Mouse (Mus musculus): Measurements from ENCODE around the gene Syt8. TPM values are rescaled to one million over a fixed set of nuclear protein-coding genes. Genes with fewer than 3 reads are reported as not detected.

Gene Syt8
- total RNA-seq, 2 experiments from 2014 or later = not detected

DNA sequence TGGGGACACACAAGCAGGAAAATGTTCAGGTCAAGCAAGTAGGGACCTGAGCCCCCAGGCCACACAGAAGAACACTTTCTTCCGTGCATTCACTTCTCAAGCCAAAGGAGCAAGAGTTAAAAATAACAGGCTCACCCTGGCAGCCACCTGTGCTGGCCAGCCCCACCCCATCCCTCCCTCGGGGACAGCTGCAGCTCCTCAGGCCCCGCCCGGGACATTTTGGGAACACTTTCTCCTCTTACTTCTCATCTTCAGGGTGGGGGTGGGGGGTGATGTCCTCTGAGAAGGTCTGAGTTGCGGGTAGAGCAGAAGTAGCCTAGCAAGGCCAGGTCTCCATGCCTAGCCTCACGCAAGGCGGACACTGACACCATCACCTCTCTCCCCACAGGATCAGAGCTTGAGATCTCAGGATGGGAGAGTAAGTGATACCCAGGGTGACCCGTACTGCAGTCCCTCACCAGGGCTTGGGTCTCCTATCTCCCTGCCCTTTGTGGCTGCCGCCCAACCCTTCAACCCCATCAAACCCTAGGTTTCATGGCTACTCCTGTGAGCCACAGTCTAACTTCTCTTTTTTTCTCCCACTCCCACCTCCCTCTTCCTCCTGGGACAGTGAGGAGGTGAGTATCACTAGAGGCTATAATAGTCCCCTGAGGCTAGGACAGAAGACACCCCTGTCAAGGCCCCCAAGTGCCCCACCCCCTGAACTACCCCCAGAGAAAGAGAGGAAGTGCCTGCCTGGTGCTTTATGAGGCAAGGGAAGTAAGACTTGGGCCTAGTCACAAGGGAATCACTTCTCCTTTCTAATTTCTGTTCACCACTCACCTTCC, 7.6 kb downstream of the Syt8 start:
- DNase-seq (ENCODE audit: low spot score in 2 of 2) = no peak
- H3K27ac ChIP-seq = no peak overlapping the region
- no peak for TF ChIP-seq CTCF (conservative IDR thresholded peaks at IDR 0.05)
- no peak overlapping the region for H3K4me3 ChIP-seq

GRCm38 (mm10) chr7:142442908-142443420, 8.3 kb downstream of the Syt8 start:
- Histone ChIP-seq H3K27ac (peak overlapping the region; percentile 32; the same call in 1 of the 2 replicates), H3K4me3 (no peak overlapping the region)
- no peak for DNase-seq (ENCODE audit: low spot score in 2 of 2)
- no peak for TF ChIP-seq CTCF (conservative IDR thresholded peaks at IDR 0.05)

- no peak for TF ChIP-seq CTCF (conservative IDR thresholded peaks at IDR 0.05)
- Histone ChIP-seq H3K4me3 (no peak overlapping the region), H3K27ac (peak overlapping the region; percentile 32; the same call in 1 of the 2 replicates)
- DNase-seq (ENCODE audit: low spot score in 2 of 2) = no peak
These were observed 8.8 kb downstream of the Syt8 start for GRCm38 (mm10) chr7:142443474-142443873.

DNA sequence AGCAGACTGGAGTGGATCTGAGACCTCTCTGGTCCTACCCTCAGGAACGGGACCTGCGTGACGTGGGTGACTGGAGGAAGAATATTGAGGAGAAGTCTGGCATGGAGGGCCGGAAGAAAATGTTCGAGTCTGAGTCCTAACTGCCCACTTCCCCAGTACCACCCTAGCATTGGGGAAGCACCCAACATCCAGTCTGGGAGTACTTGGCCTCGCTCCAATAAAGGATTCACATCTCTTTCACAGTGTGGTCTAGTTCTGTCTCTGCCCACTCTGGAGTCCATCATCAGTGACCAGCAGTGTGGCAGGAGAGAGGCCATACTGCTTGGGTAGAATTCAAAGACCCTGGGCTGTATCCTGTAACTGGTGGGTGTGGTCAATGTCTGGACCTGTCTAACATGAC, 9.5 kb downstream of the Syt8 start:
- no peak for DNase-seq (ENCODE audit: low spot score in 2 of 2)
- H3K27ac ChIP-seq = no peak overlapping the region
- no peak overlapping the region for H3K4me3 ChIP-seq
- no peak for TF ChIP-seq CTCF (conservative IDR thresholded peaks at IDR 0.05)

- Histone ChIP-seq H3K27ac (no peak overlapping the region), H3K4me3 (no peak overlapping the region)
- no peak for TF ChIP-seq CTCF (conservative IDR thresholded peaks at IDR 0.05)
- DNase-seq (ENCODE audit: low spot score in 2 of 2) = no peak
These were observed 10.7 kb downstream of the Syt8 start for GRCm38 (mm10) chr7:142445324-142445723.

- Histone ChIP-seq H3K27ac (no peak overlapping the region), H3K4me3 (no peak overlapping the region)
- no peak for DNase-seq (ENCODE audit: low spot score in 2 of 2)
- no peak for TF ChIP-seq CTCF (conservative IDR thresholded peaks at IDR 0.05)
These were observed 11.6 kb downstream of the Syt8 start for GRCm38 (mm10) chr7:142446264-142446663.

GRCm38 (mm10) chr7:142449038-142449617, 14.5 kb downstream of the Syt8 start:
- TF ChIP-seq CTCF (conservative IDR thresholded peaks at IDR 0.05) = no peak
- Histone ChIP-seq H3K4me3 (no peak overlapping the region), H3K27ac (no peak overlapping the region)
- DNase-seq (ENCODE audit: low spot score in 2 of 2) = no peak

GRCm38 (mm10) chr7:142454706-142455105, 20.1 kb downstream of the Syt8 start:
- no peak for DNase-seq (ENCODE audit: low spot score in 2 of 2)
- no peak for TF ChIP-seq CTCF (conservative IDR thresholded peaks at IDR 0.05)
- Histone ChIP-seq H3K27ac (no peak overlapping the region), H3K4me3 (no peak overlapping the region)

- DNase-seq (ENCODE audit: low spot score in 2 of 2) = no peak
- no peak for TF ChIP-seq CTCF (conservative IDR thresholded peaks at IDR 0.05)
- Histone ChIP-seq H3K27ac (no peak overlapping the region), H3K4me3 (no peak overlapping the region)
These were observed 20.6 kb downstream of the Syt8 start for GRCm38 (mm10) chr7:142455251-142455650.

DNA sequence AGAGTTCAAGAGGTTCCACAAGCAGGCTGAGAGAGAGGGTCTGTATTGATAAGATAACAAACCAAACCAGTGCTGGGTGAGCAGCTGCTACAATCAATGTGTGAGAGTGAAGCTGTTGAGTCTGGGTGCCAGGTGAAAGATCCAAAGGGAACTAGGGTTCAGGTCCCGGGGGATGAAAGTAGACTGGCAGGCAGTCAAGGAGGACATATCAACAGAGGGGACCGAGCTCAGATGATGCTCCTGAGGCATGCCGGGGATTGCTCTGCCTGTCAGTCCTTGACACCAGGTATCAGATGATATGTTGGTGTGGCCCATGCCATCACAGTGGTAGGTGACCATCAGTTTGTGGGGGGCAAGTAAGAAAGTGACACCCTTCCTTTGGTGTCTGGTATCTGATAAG, 22.2 kb downstream of the Syt8 start:
- TF ChIP-seq CTCF (conservative IDR thresholded peaks at IDR 0.05) = no peak
- DNase-seq (ENCODE audit: low spot score in 2 of 2) = no peak
- H3K4me3 ChIP-seq = no peak overlapping the region
- H3K27ac ChIP-seq = no peak overlapping the region; the same call in 1 of the 2 replicates

DNA sequence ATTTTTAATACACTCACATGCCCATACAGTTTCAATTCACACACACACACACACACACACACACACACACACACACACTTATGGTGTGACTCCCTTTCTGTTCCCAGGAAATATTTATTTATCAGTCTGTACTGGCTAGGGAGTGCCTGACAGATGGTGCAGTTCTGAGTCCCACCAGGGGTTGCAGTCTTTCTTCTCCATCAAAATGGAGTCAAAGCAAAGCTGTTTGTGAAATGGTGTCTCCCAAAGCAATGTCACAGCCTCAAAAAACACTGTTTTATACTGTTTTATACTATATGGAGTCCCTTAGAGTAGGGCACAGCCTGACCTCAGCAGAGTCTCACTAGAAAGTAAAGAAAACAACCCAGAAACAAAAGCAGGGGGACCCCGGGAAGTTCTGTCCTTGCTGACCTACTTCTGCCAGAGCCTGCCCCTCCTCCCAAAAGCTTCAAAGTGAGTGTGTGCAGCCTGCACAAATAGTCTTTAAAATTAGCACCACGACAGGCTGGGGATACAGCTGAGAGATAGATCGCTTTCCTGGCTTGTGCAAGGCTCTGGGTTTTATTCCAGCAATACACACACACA, 22.7 kb downstream of the Syt8 start:
- TF ChIP-seq CTCF (conservative IDR thresholded peaks at IDR 0.05) = peak; percentile 53
- Histone ChIP-seq H3K4me3 (no peak overlapping the region), H3K27ac (peak overlapping the region; percentile 77)
- DNase-seq (ENCODE audit: low spot score in 2 of 2) = peak; percentile 25 to 46

DNA sequence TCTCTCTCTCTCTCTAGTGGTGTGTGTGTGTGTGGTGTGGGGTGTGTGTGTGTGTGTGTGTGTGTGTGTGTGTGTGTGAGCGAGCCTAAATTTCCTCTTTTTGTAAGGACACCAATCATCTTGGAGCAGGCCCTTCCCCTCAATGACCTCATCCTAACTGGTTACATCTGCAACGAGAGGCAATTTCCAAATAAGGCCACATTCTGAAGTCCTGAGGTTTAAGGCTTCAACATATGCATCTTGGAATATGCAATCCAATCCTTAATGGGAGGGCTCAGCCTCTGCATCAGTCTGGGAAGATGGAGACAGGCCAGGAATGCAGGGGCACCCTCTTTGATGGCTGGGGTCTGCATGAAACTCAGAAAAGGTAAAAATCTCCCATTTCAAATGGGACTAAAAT, 23.4 kb downstream of the Syt8 start:
- Histone ChIP-seq H3K4me3 (no peak overlapping the region), H3K27ac (no peak overlapping the region)

GRCm38 (mm10) chr7:142458676-142459298, 24.1 kb downstream of the Syt8 start:
- no peak for TF ChIP-seq CTCF (conservative IDR thresholded peaks at IDR 0.05)
- H3K27ac ChIP-seq = no peak overlapping the region
- no peak for DNase-seq (ENCODE audit: low spot score in 2 of 2)

More for the DNA sequence above, 23.4 kb downstream of the Syt8 start:
- no peak for DNase-seq (ENCODE audit: low spot score in 2 of 2)
- TF ChIP-seq CTCF (conservative IDR thresholded peaks at IDR 0.05) = no peak

More at GRCm38 (mm10) chr7:142458676-142459298, 24.1 kb downstream of the Syt8 start:
- no peak overlapping the region for H3K4me3 ChIP-seq

All from layer of hippocampus, adult 2 months (tissue).